Mouse (Mus musculus) liver, embryonic 15.5 days (tissue): ENCODE data around the gene Pnpla1. TPM values are rescaled to one million over a fixed set of nuclear protein-coding genes. Genes with fewer than 3 reads are reported as not detected.
A peak's percentile ranks its signal among the peaks of the same experiment; 100 is the strongest.
"Not testable (repeated sequence)": the region's sequence is repeated elsewhere in the genome, so short reads cannot be mapped to it uniquely, and the experiment has no call there.

Experiments used
- ATAC-seq: fragments of 200-750 bp; cut with Nextera tagmentation; 2 replicates; pipeline ENCODE4 v1.8.0; 2017; ENCODE audit warnings: moderate number of reproducible peaks, mild to moderate bottlenecking, moderate library complexity; ENCODE audit not compliant: insufficient read depth
- H3K27ac ChIP-seq: fragments of 300-500 bp; sonication (generic); replicated peaks from 2 replicates; pipeline ENCODE4 v1.5.1; 2015; ENCODE audit warnings: mild to moderate bottlenecking, inconsistent platforms
- H3K27me3 ChIP-seq: fragments of 300-500 bp; sonication (generic); 2 replicates; pipeline ENCODE4 v1.6.1; 2015; ENCODE audit warnings: mild to moderate bottlenecking, inconsistent platforms
- H3K36me3 ChIP-seq: fragments of 300-500 bp; sonication (generic); replicated peaks from 2 replicates; pipeline ENCODE4 v1.6.1; 2015; ENCODE audit warnings: moderate library complexity, mild to moderate bottlenecking, inconsistent platforms
- H3K4me1 ChIP-seq: fragments of 300-500 bp; sonication (generic); replicated peaks from 2 replicates; pipeline ENCODE4 v1.6.1; 2015; ENCODE audit warnings: inconsistent platforms
- H3K4me2 ChIP-seq: fragments of 300-500 bp; sonication (generic); 2 replicates; pipeline ENCODE4 v1.6.1; 2015; ENCODE audit warnings: moderate library complexity, mild to moderate bottlenecking, inconsistent platforms
- H3K4me3 ChIP-seq: fragments of 300-500 bp; sonication (generic); replicated peaks from 2 replicates; pipeline ENCODE4 v1.5.1; 2015; ENCODE audit warnings: mild to moderate bottlenecking, inconsistent platforms
- H3K9ac ChIP-seq: fragments of 300-500 bp; sonication (generic); 2 replicates; pipeline ENCODE4 v1.6.1; 2015; ENCODE audit warnings: moderate library complexity, mild to moderate bottlenecking, inconsistent platforms
- H3K9me3 ChIP-seq: fragments of 300-500 bp; sonication (generic); replicated peaks from 2 replicates; pipeline ENCODE4 v1.6.1; 2016; ENCODE audit warnings: inconsistent platforms
- WGBS: fragments of 180-500 bp; shearing (Covaris S2); methylation state at CpG from one replicate; pipeline ENCODE4 v1.1.7; 2015; ENCODE audit warnings: mixed read lengths; ENCODE audit not compliant: insufficient replicate concordance; 5-methylcytosine and 5-hydroxymethylcytosine counted together
- polyA plus RNA-seq: library from polyadenylated mRNA; unstranded; fragments of >200 nt; fragmentation: Nextera tagmentation; extraction: Ambion mirVana; gene quantifications from 2 replicates; pipeline ENCODE4 v1.2.1, GENCODE M21; 2015

Pnpla1 gene
- polyA plus RNA-seq, 1 experiment from 2014 or later: 0.06 TPM

- no peaks in the 10 kb centered on the region for H3K27me3 ChIP-seq
- WGBS: 56% methylated on average over 11 of the region's 11 CpGs
- H3K4me1 ChIP-seq: peaks cover 86% of the 10 kb centered on the region
- peak overlapping the region; percentile 59 for H3K4me3 ChIP-seq
- peaks cover 100% of the 10 kb centered on the region for H3K36me3 ChIP-seq
- H3K9ac ChIP-seq: peak overlapping the region; percentile 69
- H3K4me2 ChIP-seq: peak overlapping the region; percentile 80
- H3K27ac ChIP-seq: peak overlapping the region; percentile 99
- no peaks in the 10 kb centered on the region for H3K9me3 ChIP-seq
- no peak for ATAC-seq
Measured at GRCm38 (mm10) chr17:28823749-28824148, 34.5 kb upstream of the Pnpla1 start.

DNA sequence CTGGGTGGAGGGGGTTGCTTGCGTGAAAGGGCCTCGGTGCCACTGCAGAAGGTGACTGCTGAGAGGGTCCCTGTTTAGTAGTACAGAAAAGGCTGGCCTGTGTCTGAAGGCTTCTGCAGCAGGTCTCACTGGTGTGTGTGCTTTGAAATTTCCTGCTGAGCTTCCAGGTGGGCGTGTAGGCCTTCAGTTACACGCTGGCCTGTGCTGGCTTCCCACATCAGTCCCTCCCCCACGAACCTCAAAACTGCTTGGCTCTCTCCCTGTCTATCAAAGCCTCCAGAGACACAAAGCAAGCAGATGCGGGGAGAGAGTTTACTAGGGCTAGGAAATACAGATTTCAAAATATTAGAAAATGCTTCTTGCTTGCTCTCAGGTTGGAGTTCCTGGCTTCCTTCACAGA lies 33.3 kb upstream of the Pnpla1 start:
- Histone ChIP-seq H3K9me3 (no peaks in the 10 kb centered on the region), H3K36me3 (peaks cover 100% of the 10 kb centered on the region), H3K4me3 (peak overlapping the region; percentile 59), H3K9ac (peak overlapping the region; percentile 69), H3K27me3 (no peaks in the 10 kb centered on the region), H3K4me1 (peaks cover 92% of the 10 kb centered on the region), H3K27ac (peak overlapping the region; percentile 99), H3K4me2 (peak overlapping the region; percentile 80)
- no peak for ATAC-seq
- WGBS: 50% methylated on average over 6 of the region's 6 CpGs

GRCm38 (mm10) chr17:28825359-28826041 lies 32.7 kb upstream of the Pnpla1 start:
- Histone ChIP-seq H3K9ac (peak overlapping the region; percentile 69), H3K9me3 (no peaks in the 10 kb centered on the region), H3K4me2 (peak overlapping the region; percentile 80), H3K4me1 (peaks cover 98% of the 10 kb centered on the region), H3K4me3 (peak overlapping the region; percentile 59), H3K27ac (peak overlapping the region; percentile 99), H3K36me3 (peaks cover 100% of the 10 kb centered on the region), H3K27me3 (no peaks in the 10 kb centered on the region)
- 78% methylated on average over 6 of the region's 6 CpGs for WGBS
- no peak for ATAC-seq

DNA sequence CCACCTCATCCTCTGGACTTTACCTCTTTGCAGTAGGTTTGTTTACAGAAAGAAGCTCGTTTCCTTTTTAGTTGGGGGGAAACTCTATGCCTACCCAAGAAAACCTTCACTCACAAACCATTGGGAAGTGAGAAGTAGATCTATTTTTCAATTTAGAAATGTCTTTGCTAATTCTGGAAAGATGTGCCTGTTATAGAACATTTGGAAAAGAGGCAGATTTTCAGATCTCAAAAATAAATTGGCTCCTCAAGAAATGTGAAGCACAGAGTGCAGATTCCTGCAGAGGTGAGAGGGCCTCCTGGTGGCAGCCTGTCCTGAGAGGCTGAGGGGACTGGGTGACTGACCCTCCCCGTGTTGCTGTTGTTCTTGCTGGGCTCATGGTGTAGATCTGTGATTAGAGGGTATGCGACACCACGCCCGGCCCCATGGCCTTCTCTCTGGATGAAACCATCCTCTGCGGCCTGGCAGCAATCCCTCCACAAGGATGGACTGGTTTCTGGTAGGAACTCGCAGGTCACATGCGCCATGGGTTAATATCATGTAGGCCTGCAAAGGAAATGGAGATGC lies 30.5 kb upstream of the Pnpla1 start:
- Histone ChIP-seq H3K36me3 (peaks cover 100% of the 10 kb centered on the region), H3K27me3 (no peaks in the 10 kb centered on the region), H3K9me3 (no peaks in the 10 kb centered on the region), H3K9ac (peak overlapping the region; percentile 69), H3K4me1 (peaks cover 98% of the 10 kb centered on the region), H3K4me3 (peak overlapping the region; percentile 59), H3K27ac (peak overlapping the region; percentile 99), H3K4me2 (peak overlapping the region; percentile 80)
- ATAC-seq: no peak
- WGBS: 66% methylated on average over 8 of the region's 8 CpGs

DNA sequence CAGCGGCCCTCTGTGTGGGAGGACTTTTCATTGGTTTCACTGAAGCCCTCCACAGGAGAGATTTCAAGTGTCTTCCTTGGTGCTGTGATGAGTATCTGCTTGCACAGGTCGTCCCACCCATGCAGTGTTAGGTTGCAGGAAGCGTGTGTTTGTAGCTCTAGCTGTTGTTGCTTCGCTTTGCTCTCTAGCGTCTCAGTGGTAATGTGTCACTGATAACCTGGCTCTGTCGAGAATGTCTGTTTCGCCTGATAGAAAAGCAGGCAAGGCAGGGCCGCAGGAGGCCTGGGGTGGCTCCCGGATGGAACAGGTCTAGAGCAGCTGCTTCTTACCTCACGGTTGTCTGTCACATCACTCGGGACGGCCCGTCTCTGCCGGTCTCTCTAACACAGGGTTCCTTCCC lies 29.1 kb upstream of the Pnpla1 start:
- Histone ChIP-seq H3K9ac (peak overlapping the region; percentile 69), H3K36me3 (peaks cover 100% of the 10 kb centered on the region), H3K4me2 (peak overlapping the region; percentile 80), H3K4me3 (peak overlapping the region; percentile 59), H3K9me3 (no peaks in the 10 kb centered on the region), H3K4me1 (peaks cover 100% of the 10 kb centered on the region), H3K27me3 (no peaks in the 10 kb centered on the region), H3K27ac (peak overlapping the region; percentile 99)
- ATAC-seq: peak; percentile 91
- 22% methylated on average over 14 of the region's 14 CpGs for WGBS

DNA sequence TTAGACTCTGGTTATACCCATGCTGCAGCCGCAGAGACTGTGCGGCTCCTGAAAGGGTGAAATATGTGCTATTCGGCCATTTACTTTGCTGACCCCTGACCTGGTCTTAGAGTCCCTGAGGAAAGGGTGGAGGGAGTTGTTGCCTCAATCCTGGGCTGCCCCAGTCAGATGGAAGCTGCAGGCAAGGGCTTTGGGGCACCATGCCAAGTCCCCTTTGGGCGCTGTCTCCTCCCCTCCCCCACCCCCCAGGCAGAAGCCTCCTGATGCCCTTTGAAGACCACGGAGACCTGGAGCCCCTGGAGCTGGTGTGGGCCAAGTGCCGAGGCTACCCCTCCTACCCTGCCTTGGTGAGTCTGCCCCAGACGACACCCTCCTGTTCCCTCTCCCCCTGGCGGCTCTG lies 27.1 kb upstream of the Pnpla1 start:
- H3K27me3 ChIP-seq: no peaks in the 10 kb centered on the region
- 67% methylated on average over 8 of the region's 8 CpGs for WGBS
- peaks cover 100% of the 10 kb centered on the region for H3K36me3 ChIP-seq
- H3K4me1 ChIP-seq: peaks cover 100% of the 10 kb centered on the region
- peak overlapping the region; percentile 57 for H3K4me2 ChIP-seq
- H3K4me3 ChIP-seq: no peak overlapping the region
- no peak for ATAC-seq
- H3K27ac ChIP-seq: peak overlapping the region; percentile 99
- H3K9me3 ChIP-seq: no peaks in the 10 kb centered on the region
- H3K9ac ChIP-seq: peak overlapping the region; percentile 69; the same call in 1 of the 2 replicates

GRCm38 (mm10) chr17:28832040-28832439 lies 26.2 kb upstream of the Pnpla1 start:
- H3K4me3 ChIP-seq: no peak overlapping the region
- peaks cover 100% of the 10 kb centered on the region for H3K4me1 ChIP-seq
- ATAC-seq: no peak
- no peaks in the 10 kb centered on the region for H3K9me3 ChIP-seq
- no peaks in the 10 kb centered on the region for H3K27me3 ChIP-seq
- peak overlapping the region; percentile 99 for H3K27ac ChIP-seq
- H3K9ac ChIP-seq: peak overlapping the region; percentile 51
- peaks cover 100% of the 10 kb centered on the region for H3K36me3 ChIP-seq
- peak overlapping the region; percentile 57 for H3K4me2 ChIP-seq
- WGBS: 68% methylated on average over 9 of the region's 9 CpGs

DNA sequence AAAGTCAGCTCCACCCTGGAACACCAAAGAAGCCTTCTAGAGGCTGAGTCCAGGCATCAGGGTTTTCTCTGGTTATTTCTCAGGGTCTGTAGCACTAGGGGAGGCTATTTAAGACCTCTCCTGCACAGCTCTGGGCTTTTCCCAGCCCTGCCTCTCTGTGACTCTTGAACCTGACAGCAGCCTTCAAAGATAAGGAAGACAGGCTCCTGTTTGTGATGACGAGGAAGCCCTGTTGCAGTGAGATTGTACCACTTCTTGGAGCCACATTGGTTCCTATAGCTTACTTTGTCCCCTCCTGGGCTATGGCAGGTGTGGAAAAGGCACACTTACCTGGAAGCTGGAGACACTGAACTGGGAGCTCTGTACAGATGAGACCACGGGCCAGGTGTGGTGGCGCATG lies 25.3 kb upstream of the Pnpla1 start:
- H3K9ac ChIP-seq: peak overlapping the region; percentile 51
- H3K36me3 ChIP-seq: peaks cover 100% of the 10 kb centered on the region
- peak overlapping the region; percentile 21 for H3K4me3 ChIP-seq
- H3K4me2 ChIP-seq: peak overlapping the region; percentile 57
- peaks cover 100% of the 10 kb centered on the region for H3K4me1 ChIP-seq
- ATAC-seq: peak; percentile 71
- H3K27ac ChIP-seq: peak overlapping the region; percentile 99
- no peaks in the 10 kb centered on the region for H3K9me3 ChIP-seq
- 48% methylated on average over 3 of the region's 3 CpGs for WGBS
- H3K27me3 ChIP-seq: no peaks in the 10 kb centered on the region

DNA sequence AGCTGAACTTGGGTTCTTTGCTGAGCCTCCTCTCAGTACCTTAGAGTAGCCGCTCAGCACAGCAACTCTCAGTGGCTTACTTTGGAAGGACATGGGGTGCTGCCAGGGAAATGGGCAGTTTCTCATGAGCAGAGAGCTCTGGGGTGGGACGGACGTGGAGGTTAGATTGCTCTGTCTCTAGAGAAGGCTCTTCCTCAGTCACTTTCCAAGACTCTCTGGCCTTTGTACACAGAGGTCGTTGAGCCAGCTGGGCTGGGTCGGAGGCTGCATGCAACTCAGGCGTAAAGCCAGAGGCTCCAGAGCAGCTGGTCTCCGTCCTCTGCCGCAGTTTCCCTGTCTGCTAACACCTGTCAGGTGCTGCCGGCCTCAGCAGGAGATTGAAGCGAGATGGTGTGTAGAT lies 23.5 kb upstream of the Pnpla1 start:
- H3K4me3 ChIP-seq: no peak overlapping the region
- H3K9me3 ChIP-seq: no peaks in the 10 kb centered on the region
- no peak for ATAC-seq
- H3K27me3 ChIP-seq: no peaks in the 10 kb centered on the region
- 86% methylated on average over 10 of the region's 10 CpGs for WGBS
- H3K36me3 ChIP-seq: peaks cover 100% of the 10 kb centered on the region
- H3K27ac ChIP-seq: peak overlapping the region; percentile 60
- H3K4me1 ChIP-seq: peaks cover 89% of the 10 kb centered on the region
- no peak overlapping the region for H3K9ac ChIP-seq
- H3K4me2 ChIP-seq: no peak overlapping the region

GRCm38 (mm10) chr17:28837840-28838239 lies 20.4 kb upstream of the Pnpla1 start:
- Histone ChIP-seq H3K4me2 (no peak overlapping the region), H3K9ac (no peak overlapping the region; the same call in 1 of the 2 replicates), H3K4me3 (no peak overlapping the region), H3K4me1 (peaks cover 57% of the 10 kb centered on the region), H3K36me3 (peaks cover 81% of the 10 kb centered on the region), H3K9me3 (no peaks in the 10 kb centered on the region), H3K27me3 (no peaks in the 10 kb centered on the region), H3K27ac (peak overlapping the region; percentile 51; the same call in 1 of the 2 replicates)
- WGBS: 61% methylated on average over 7 of the region's 7 CpGs
- ATAC-seq: 0 out of 2 replicates have a peak, but pooled peaks have one; percentile 32

DNA sequence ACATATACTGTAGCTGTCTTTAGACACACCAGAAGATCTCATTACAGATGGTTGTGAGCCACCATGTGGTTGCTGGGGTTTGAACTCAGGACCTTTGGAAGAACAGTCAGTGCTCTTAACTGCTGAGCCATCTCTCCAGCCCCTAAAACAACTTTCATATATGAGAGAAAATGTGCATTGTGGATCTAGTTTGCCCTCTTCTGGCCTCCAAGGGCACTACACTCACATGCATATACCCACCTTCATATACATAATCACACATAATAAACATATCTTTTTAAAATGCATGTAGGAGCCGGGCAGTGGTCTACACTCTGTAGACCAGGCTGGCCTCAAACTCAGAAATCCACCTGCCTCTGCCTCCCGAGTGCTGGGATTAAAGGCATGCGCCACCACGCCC lies 16.3 kb upstream of the Pnpla1 start:
- WGBS: 91% methylated on average over 4 of the region's 4 CpGs
- Histone ChIP-seq H3K4me1 (peaks cover 24% of the 10 kb centered on the region), H3K36me3 (peaks cover 40% of the 10 kb centered on the region)
- not testable (repeated sequence) for H3K4me2 ChIP-seq, H3K9me3 ChIP-seq, H3K27me3 ChIP-seq, ATAC-seq, H3K4me3 ChIP-seq, H3K27ac ChIP-seq, H3K9ac ChIP-seq
